Mouse (Mus musculus): ENCODE measurements around the gene Pcnx2. TPM values are rescaled to one million over a fixed set of nuclear protein-coding genes. Genes with fewer than 3 reads are reported as not detected.
A peak's percentile ranks its signal among the peaks of the same experiment; 100 is the strongest.

Pcnx2 gene
- polyA plus RNA-seq, 1 experiment, result 13.7 TPM

- no peak for DNase-seq (ENCODE audit: low read depth)
- TF ChIP-seq CTCF (IDR thresholded peaks at IDR 0.05; ENCODE audit: borderline replicate concordance, extremely low read depth, insufficient read depth, insufficient read length) (no peak), POLR2A (IDR thresholded peaks at IDR 0.05; ENCODE audit: borderline replicate concordance, extremely low read depth, insufficient read depth, insufficient read length, poor library complexity, severe bottlenecking) (no peak)
These were observed 193.7 kb downstream of the Pcnx2 start for GRCm38 (mm10) chr8:125704434-125704833.

- TF ChIP-seq POLR2A (IDR thresholded peaks at IDR 0.05; ENCODE audit: borderline replicate concordance, extremely low read depth, insufficient read depth, insufficient read length, poor library complexity, severe bottlenecking) (no peak), CTCF (IDR thresholded peaks at IDR 0.05; ENCODE audit: borderline replicate concordance, extremely low read depth, insufficient read depth, insufficient read length) (no peak)
- DNase-seq (ENCODE audit: low read depth), result peak; percentile 87
These were observed 195.1 kb downstream of the Pcnx2 start for GRCm38 (mm10) chr8:125702868-125703473.

Other genes with a start within 250 kb of the Pcnx2 start
- 5.1 and 5.8 TPM in 2 replicates for gene Map10, start 228.5 kb downstream of the Pcnx2 start, polyA plus RNA-seq (2012; rRNA removed)
- gene Ntpcr, start 168.4 kb downstream of the Pcnx2 start, polyA plus RNA-seq (2012; rRNA removed), result 27.9 and 30.4 TPM in 2 replicates
- gene Map3k21, start 12.1 kb upstream of the Pcnx2 start, polyA plus RNA-seq (2012; rRNA removed), result 0.49 and 0.82 TPM in 2 replicates
- gene Kcnk1, start 96.9 kb upstream of the Pcnx2 start, polyA plus RNA-seq (2012; rRNA removed), result 9.3 and 11.3 TPM in 2 replicates